Mouse (Mus musculus) MEL (cell line): ENCODE data around the gene E4f1. TPM values are rescaled to one million over a fixed set of nuclear protein-coding genes. Genes with fewer than 3 reads are reported as not detected.
A peak's percentile ranks its signal among the peaks of the same experiment; 100 is the strongest.

ENCODE experiments used
- DNase-seq: peaks from one replicate; pipeline ENCODE4 v3.0.0; 2011; ENCODE audit warnings: low read depth, low spot score
- H3K27ac ChIP-seq: 2 replicates; pipeline ENCODE4 v1.5.1; 2012; ENCODE audit warnings: low read depth, mild to moderate bottlenecking, control low read depth, low read length, moderate library complexity; ENCODE audit not compliant: control insufficient read depth
- H3K27me3 ChIP-seq, 2 experiments: fragments of 150-350 bp in 1 of 2; sonication (generic) in 1 of 2; 2 replicates each; pipeline ENCODE4 v1.6.1; 2012; ENCODE audit warnings: low read length in 2 of 2, mild to moderate bottlenecking in 2 of 2, improper control_type of control experiment in 1 of 2, moderate library complexity in 1 of 2; ENCODE audit not compliant: insufficient read depth in 2 of 2, control insufficient read depth in 1 of 2
- H3K36me3 ChIP-seq, 2 experiments: 2 replicates each; pipeline ENCODE4 v1.6.1; 2012 to 2014; ENCODE audit warnings: low read length in 2 of 2, improper control_type of control experiment in 1 of 2, inconsistent platforms in 1 of 2, mild to moderate bottlenecking in 1 of 2; ENCODE audit not compliant: insufficient read depth in 2 of 2, control insufficient read depth in 1 of 2
- H3K4me1 ChIP-seq, 2 experiments: fragments of 150-350 bp in 1 of 2; sonication (generic) in 1 of 2; 2 replicates each; pipeline ENCODE4 v1.6.1; 2012; ENCODE audit warnings: low read length in 2 of 2, improper control_type of control experiment in 1 of 2, mild to moderate bottlenecking in 1 of 2; ENCODE audit not compliant: insufficient read depth in 2 of 2, control insufficient read depth in 1 of 2
- H3K4me3 ChIP-seq, 2 experiments: fragments of 150-350 bp in 1 of 2; sonication (generic) in 1 of 2; 2 replicates each; pipeline ENCODE4 v1.5.1; 2012; ENCODE audit warnings: low read depth in 2 of 2, low read length in 2 of 2, mild to moderate bottlenecking in 2 of 2, moderate library complexity in 2 of 2, control low read depth in 1 of 2, improper control_type of control experiment in 1 of 2; ENCODE audit not compliant: control insufficient read depth in 1 of 2, insufficient read depth in 1 of 2
- H3K79me2 ChIP-seq: 2 replicates; pipeline ENCODE4 v1.6.1; 2012; ENCODE audit warnings: mild to moderate bottlenecking, low read length, moderate library complexity; ENCODE audit not compliant: control insufficient read depth, poor library complexity, insufficient read depth
- H3K9ac ChIP-seq: 2 replicates; pipeline ENCODE4 v1.6.1; 2012; ENCODE audit warnings: low read depth, mild to moderate bottlenecking, control low read depth, low read length, moderate library complexity; ENCODE audit not compliant: control insufficient read depth, poor library complexity, severe bottlenecking
- H3K9me3 ChIP-seq: fragments of 150-350 bp; sonication (generic); replicated peaks from 2 replicates; pipeline ENCODE4 v1.6.1; 2012; ENCODE audit warnings: mild to moderate bottlenecking, low read length, improper control_type of control experiment, moderate library complexity; ENCODE audit not compliant: insufficient read depth
- CHD1 ChIP-seq: IDR thresholded peaks from 2 replicates; pipeline ENCODE4 v1.6.1; 2012; ENCODE audit warnings: low read depth, mild to moderate bottlenecking, inconsistent platforms, low read length, improper control_type of control experiment
- CHD2 ChIP-seq: IDR thresholded peaks from 2 replicates; pipeline ENCODE4 v1.6.1; 2011; ENCODE audit warnings: low read length, improper control_type of control experiment
- CTCF ChIP-seq, 3 experiments: IDR thresholded peaks in 2 of 3; conservative IDR thresholded peaks in 1 of 3; 2 replicates each; pipeline ENCODE4 v1.5.1; 2011 to 2012; ENCODE audit warnings: low read length in 3 of 3, low read depth in 2 of 3, mild to moderate bottlenecking in 2 of 3, improper control_type of control experiment in 1 of 3, inconsistent platforms in 1 of 3, mixed read lengths in 1 of 3, moderate library complexity in 1 of 3; ENCODE audit not compliant: control insufficient read depth in 1 of 3, insufficient read depth in 1 of 3, poor library complexity in 1 of 3, severe bottlenecking in 1 of 3
- E2F4 ChIP-seq: IDR thresholded peaks from 2 replicates; pipeline ENCODE4 v1.6.1; 2011; ENCODE audit warnings: low read depth, low read length, improper control_type of control experiment, borderline replicate concordance
- ELF1 ChIP-seq: IDR thresholded peaks from 2 replicates; pipeline ENCODE4 v1.6.1; 2014; ENCODE audit warnings: low read depth, mild to moderate bottlenecking, inconsistent platforms, low read length, improper control_type of control experiment, moderate library complexity
- ETS1 ChIP-seq: IDR thresholded peaks from 2 replicates; pipeline ENCODE4 v1.6.1; 2012; ENCODE audit warnings: low read depth, mild to moderate bottlenecking, inconsistent platforms, low read length, improper control_type of control experiment, moderate library complexity
- GATA1 ChIP-seq: IDR thresholded peaks from 2 replicates; pipeline ENCODE4 v1.6.1; 2011; ENCODE audit warnings: low read depth, low read length, improper control_type of control experiment
- KAT2A ChIP-seq: conservative IDR thresholded peaks from 2 replicates; pipeline ENCODE4 v1.6.1; 2012; ENCODE audit warnings: low read depth, low read length, improper control_type of control experiment, inconsistent platforms
- MAFK ChIP-seq: IDR thresholded peaks from 2 replicates; pipeline ENCODE4 v1.6.1; 2011; ENCODE audit warnings: low read depth, mild to moderate bottlenecking, low read length, improper control_type of control experiment, borderline replicate concordance
- MAZ ChIP-seq: IDR thresholded peaks from 2 replicates; pipeline ENCODE4 v1.6.1; 2012; ENCODE audit warnings: low read depth, mild to moderate bottlenecking, inconsistent platforms, low read length, improper control_type of control experiment
- MEF2A ChIP-seq: IDR thresholded peaks from 2 replicates; pipeline ENCODE4 v1.6.1; 2014; ENCODE audit warnings: low read depth, mild to moderate bottlenecking, inconsistent platforms, low read length, improper control_type of control experiment; ENCODE audit not compliant: poor library complexity, insufficient replicate concordance, severe bottlenecking; ENCODE audit errors: extremely low read depth
- MXI1 ChIP-seq: IDR thresholded peaks from 2 replicates; pipeline ENCODE4 v1.6.1; 2011; ENCODE audit warnings: mild to moderate bottlenecking, low read depth, low read length, improper control_type of control experiment
- MYB ChIP-seq: IDR thresholded peaks from 2 replicates; pipeline ENCODE4 v1.6.1; 2011; ENCODE audit warnings: mild to moderate bottlenecking, low read depth, low read length, improper control_type of control experiment
- MYC ChIP-seq: IDR thresholded peaks from 2 replicates; pipeline ENCODE4 v1.6.1; 2011; ENCODE audit warnings: low read depth, mild to moderate bottlenecking, low read length, improper control_type of control experiment, moderate library complexity
- POLR2AphosphoS5 ChIP-seq: IDR thresholded peaks from 2 replicates; pipeline ENCODE4 v1.6.1; 2012; ENCODE audit warnings: low read depth, borderline replicate concordance, mild to moderate bottlenecking, inconsistent platforms, low read length, moderate library complexity, mixed read lengths
- SIN3A ChIP-seq: IDR thresholded peaks from 2 replicates; pipeline ENCODE4 v1.6.1; 2012; ENCODE audit warnings: low read length, improper control_type of control experiment, inconsistent platforms
- UBTF ChIP-seq: IDR thresholded peaks from 2 replicates; pipeline ENCODE4 v1.6.1; 2012; ENCODE audit warnings: low read depth, mild to moderate bottlenecking, inconsistent platforms, low read length, improper control_type of control experiment, moderate library complexity, borderline replicate concordance; ENCODE audit not compliant: insufficient read depth
- USF2 ChIP-seq, 2 experiments: IDR thresholded peaks; 2 replicates each; pipeline ENCODE4 v1.6.1; 2011 to 2012; ENCODE audit warnings: improper control_type of control experiment in 2 of 2, low read length in 2 of 2, borderline replicate concordance in 1 of 2, inconsistent platforms in 1 of 2, low read depth in 1 of 2, mild to moderate bottlenecking in 1 of 2; ENCODE audit not compliant: insufficient read depth in 1 of 2
- ZC3H11A ChIP-seq: IDR thresholded peaks from 2 replicates; pipeline ENCODE4 v1.6.1; 2012; ENCODE audit warnings: low read depth, mild to moderate bottlenecking, inconsistent platforms, low read length, improper control_type of control experiment
- ZNF384 ChIP-seq: IDR thresholded peaks from 2 replicates; pipeline ENCODE4 v1.6.1; 2012; ENCODE audit warnings: low read depth, mild to moderate bottlenecking, inconsistent platforms, low read length, improper control_type of control experiment
- polyA plus RNA-seq, 2 experiments: library from polyadenylated mRNA; stranded (reverse) in 1 of 2; unstranded in 1 of 2; fragments of >175 nt in 1 of 2; fragments of >200 nt in 1 of 2; gene quantifications; 2 replicates each; pipeline versions ENCODE4 v1.2.1 to v1.2.4; 2012; ENCODE audit warnings: low replicate concordance in 2 of 2, low read depth in 1 of 2; ENCODE audit not compliant: insufficient read length in 2 of 2, insufficient read depth in 1 of 2, missing spikeins in 1 of 2
- total RNA-seq: library from RNA; depleted of rRNA; stranded (reverse); fragments of 300-350 nt; gene quantifications from 2 replicates; pipeline ENCODE4 v1.2.3, GENCODE M21; 2012

Gene E4f1
- total and polyA plus RNA-seq, 3 experiments: 24.3 to 37.1 TPM; not detected in 1

- peak; percentile 72 for DNase-seq
- Histone ChIP-seq H3K9ac (peak overlapping the region; percentile 53), H3K27ac (peak overlapping the region; percentile 31), H3K4me1 (peaks cover 0 to 13% of the 10 kb centered on the region in 2 experiments; a peak in 3 of 4 replicates), H3K27me3 (no peaks in the 10 kb centered on the region), H3K4me3 (peak overlapping the region; percentile 2 to 3; a peak in 2 of 4 replicates), H3K79me2 (peaks cover 7% of the 10 kb centered on the region), H3K9me3 (no peaks in the 10 kb centered on the region), H3K36me3 (peaks cover 0 to 8% of the 10 kb centered on the region in 2 experiments; a peak in 2 of 4 replicates)
- TF ChIP-seq CHD2: no peak
- TF ChIP-seq USF2 (IDR thresholded peaks at IDR 0.05; ENCODE audit: borderline replicate concordance in 1 of 2, insufficient read depth in 1 of 2, low read depth in 1 of 2, low read length in 2 of 2): no peak
- no peak for TF ChIP-seq ELF1
- TF ChIP-seq GATA1: no peak
- no peak for TF ChIP-seq MYC
- no peak for TF ChIP-seq E2F4
- TF ChIP-seq CHD1: no peak
- TF ChIP-seq UBTF: no peak
- no peak for TF ChIP-seq ZC3H11A
- 0 out of 2 replicates have a peak, but pooled peaks have one; percentile 22 for TF ChIP-seq MXI1
- TF ChIP-seq MAZ: peak; percentile 61; the same call in 1 of the 2 replicates
- no peak for TF ChIP-seq MEF2A
- no peak for TF ChIP-seq MAFK
- TF ChIP-seq SIN3A: no peak
- TF ChIP-seq CTCF (IDR thresholded peaks at IDR 0.05 in 2 of 3, conservative IDR thresholded peaks at IDR 0.05 in 1 of 3; ENCODE audit: control insufficient read depth in 1 of 3, insufficient read depth in 1 of 3, low read depth in 2 of 3, low read length in 3 of 3, poor library complexity in 1 of 3, severe bottlenecking in 1 of 3): peak; percentile 12 to 36 (median 24); a peak in 2 of 6 replicates
- no peak for TF ChIP-seq KAT2A
Measured at GRCm38 (mm10) chr17:24480201-24480826, 10.2 kb upstream of the E4f1 start.

- Histone ChIP-seq H3K36me3 (peaks cover 0 to 8% of the 10 kb centered on the region in 2 experiments; a peak in 2 of 4 replicates), H3K79me2 (peaks cover 7% of the 10 kb centered on the region), H3K9ac (peak overlapping the region; percentile 55), H3K4me1 (peaks cover 0 to 13% of the 10 kb centered on the region in 2 experiments; a peak in 3 of 4 replicates), H3K27ac (peak overlapping the region; percentile 72), H3K9me3 (no peaks in the 10 kb centered on the region), H3K4me3 (peak overlapping the region in 1 of 2 experiments; percentile 80; a peak in 2 of 4 replicates), H3K27me3 (no peaks in the 10 kb centered on the region)
- TF ChIP-seq ELF1 (no peak), MYC (0 out of 2 replicates have a peak, but pooled peaks have one; percentile 3), MYB (no peak), POLR2AphosphoS5 (no peak), SIN3A (no peak), ZNF384 (no peak), MEF2A (no peak), ETS1 (no peak)
- DNase-seq: peak; percentile 57
Measured at GRCm38 (mm10) chr17:24479431-24479830, 9.3 kb upstream of the E4f1 start.
